Mouse (Mus musculus): ENCODE data around the gene Fbf1. TPM values are rescaled to one million over a fixed set of nuclear protein-coding genes. Genes with fewer than 3 reads are reported as not detected.
"Not testable (repeated sequence)": the region's sequence is repeated elsewhere in the genome, so short reads cannot be mapped to it uniquely, and the experiment has no call there.

Fbf1 gene
- polyA plus RNA-seq, 1 experiment from 2014 or later: 58.5 TPM

- peak; percentile 80 for ATAC-seq
- H3K36me3 ChIP-seq (ENCODE audit: poor library complexity, severe bottlenecking): no peaks in the 10 kb centered on the region
- no peak overlapping the region for H3K4me3 ChIP-seq
- H3K4me2 ChIP-seq: peak overlapping the region; percentile 33
- H3K27me3 ChIP-seq: peaks cover 17% of the 10 kb centered on the region
- peak overlapping the region; percentile 51 for H3K9ac ChIP-seq
- H3K9me3 ChIP-seq (replicated peaks): no peaks in the 10 kb centered on the region; the same call in 1 of the 2 replicates
- H3K4me1 ChIP-seq: peaks cover 37% of the 10 kb centered on the region
- 11% methylated on average over 11 of the region's 11 CpGs for WGBS
- H3K27ac ChIP-seq: peak overlapping the region; percentile 82
These were observed 66.0 kb downstream of the Fbf1 start for GRCm38 (mm10) chr11:116101931-116102381.

GRCm38 (mm10) chr11:116100839-116101238, 67.1 kb downstream of the Fbf1 start:
- Histone ChIP-seq H3K4me3 (no peak overlapping the region), H3K36me3 (ENCODE audit: poor library complexity, severe bottlenecking) (no peaks in the 10 kb centered on the region), H3K9ac (no peak overlapping the region), H3K4me1 (peaks cover 27% of the 10 kb centered on the region), H3K9me3 (replicated peaks) (no peaks in the 10 kb centered on the region; the same call in 1 of the 2 replicates), H3K27ac (peak overlapping the region; percentile 82; the same call in 1 of the 2 replicates), H3K27me3 (peaks cover 5% of the 10 kb centered on the region), H3K4me2 (no peak overlapping the region)
- 92% methylated on average over 7 of the region's 7 CpGs for WGBS
- no peak for ATAC-seq

- H3K27ac ChIP-seq: no peak overlapping the region
- ATAC-seq: no peak
- H3K4me1 ChIP-seq: peaks cover 27% of the 10 kb centered on the region
- 83% methylated on average over 6 of the region's 6 CpGs for WGBS
- H3K36me3 ChIP-seq (ENCODE audit: poor library complexity, severe bottlenecking): no peaks in the 10 kb centered on the region
- H3K4me2 ChIP-seq: no peak overlapping the region
- no peak overlapping the region for H3K4me3 ChIP-seq
- no peak overlapping the region for H3K9ac ChIP-seq
- no peaks in the 10 kb centered on the region; the same call in 1 of the 2 replicates for H3K9me3 ChIP-seq (replicated peaks)
- peaks cover under 1% of the 10 kb centered on the region for H3K27me3 ChIP-seq
These were observed 67.6 kb downstream of the Fbf1 start for GRCm38 (mm10) chr11:116100385-116100784.

DNA sequence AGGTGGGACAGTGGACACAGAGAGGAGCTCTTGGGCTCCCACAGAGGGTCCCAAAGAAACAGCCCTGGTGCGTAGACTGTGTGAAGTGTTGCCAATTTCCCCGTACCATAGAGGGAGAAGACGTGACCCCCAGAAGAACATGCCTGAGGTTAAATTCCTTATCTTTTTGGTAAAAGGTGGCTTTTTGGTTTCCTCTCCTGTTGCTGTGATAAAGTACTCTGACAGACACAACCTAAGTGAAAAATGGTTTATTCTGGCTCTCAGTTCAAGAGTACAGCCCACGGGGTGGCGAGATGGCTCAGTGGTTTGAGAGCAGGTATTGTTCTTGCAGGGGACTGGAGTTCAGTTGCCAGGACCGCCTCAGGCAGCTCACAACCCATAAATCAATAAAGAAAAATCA, 68.5 kb downstream of the Fbf1 start:
- Histone ChIP-seq H3K9me3 (replicated peaks) (no peaks in the 10 kb centered on the region; the same call in 1 of the 2 replicates), H3K9ac (no peak overlapping the region), H3K27me3 (no peaks in the 10 kb centered on the region), H3K4me1 (peaks cover 26% of the 10 kb centered on the region), H3K36me3 (ENCODE audit: poor library complexity, severe bottlenecking) (no peaks in the 10 kb centered on the region), H3K27ac (no peak overlapping the region), H3K4me3 (no peak overlapping the region), H3K4me2 (no peak overlapping the region)
- ATAC-seq: no peak
- 92% methylated on average over 6 of the region's 6 CpGs for WGBS

DNA sequence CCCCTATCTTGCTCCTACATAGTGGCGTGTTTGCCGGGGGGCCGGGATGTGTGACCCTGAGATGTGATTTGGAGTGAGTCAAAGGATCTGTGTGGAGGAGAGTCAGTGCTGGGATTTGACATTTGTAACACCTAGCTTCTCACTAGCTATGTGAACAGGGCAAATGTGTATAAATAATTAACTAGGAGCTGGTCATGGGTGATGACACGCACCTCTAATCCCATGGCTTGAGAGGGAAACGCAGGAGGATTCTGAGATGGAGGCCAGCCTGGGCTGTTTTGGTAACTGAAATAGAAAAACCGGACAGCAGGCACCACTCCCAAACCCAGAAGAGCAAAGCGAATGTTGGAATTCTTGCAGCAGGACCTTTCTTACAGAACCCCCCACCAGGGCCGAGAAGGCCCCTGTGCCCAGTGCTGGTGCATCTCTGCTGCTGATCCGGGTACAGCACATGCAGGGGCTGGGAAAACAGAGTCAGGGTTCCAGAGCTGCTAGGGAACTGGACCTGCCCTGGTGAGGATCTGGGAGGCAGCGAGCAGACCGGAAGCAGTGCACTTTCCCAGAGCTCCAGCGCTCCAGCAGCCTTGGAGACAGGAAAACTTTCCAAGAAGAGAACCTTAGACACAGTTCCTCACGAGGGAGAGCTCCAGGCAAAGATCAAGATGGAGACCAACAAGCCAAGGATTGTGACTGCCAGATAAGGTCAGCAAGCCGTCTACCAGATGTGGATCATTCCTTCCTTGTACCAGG, 69.1 kb downstream of the Fbf1 start:
- Histone ChIP-seq H3K9me3 (replicated peaks) (no peaks in the 10 kb centered on the region; the same call in 1 of the 2 replicates), H3K36me3 (ENCODE audit: poor library complexity, severe bottlenecking) (no peaks in the 10 kb centered on the region), H3K9ac (no peak overlapping the region; the same call in 1 of the 2 replicates), H3K27me3 (no peaks in the 10 kb centered on the region), H3K4me1 (peaks cover 20% of the 10 kb centered on the region), H3K4me2 (no peak overlapping the region), H3K27ac (no peak overlapping the region), H3K4me3 (no peak overlapping the region)
- 82% methylated on average over 14 of the region's 14 CpGs for WGBS
- no peak for ATAC-seq

GRCm38 (mm10) chr11:116096213-116097108, 71.5 kb downstream of the Fbf1 start:
- Histone ChIP-seq H3K4me3 (no peak overlapping the region), H3K27ac (no peak overlapping the region), H3K27me3 (no peaks in the 10 kb centered on the region), H3K4me1 (no peaks in the 10 kb centered on the region), H3K9me3 (replicated peaks) (no peaks in the 10 kb centered on the region; the same call in 1 of the 2 replicates), H3K9ac (no peak overlapping the region), H3K4me2 (no peak overlapping the region), H3K36me3 (ENCODE audit: poor library complexity, severe bottlenecking) (no peaks in the 10 kb centered on the region)
- 92% methylated on average over 5 of the region's 5 CpGs for WGBS
- no peak for ATAC-seq

- Histone ChIP-seq H3K9ac (no peak overlapping the region), H3K36me3 (ENCODE audit: poor library complexity, severe bottlenecking) (no peaks in the 10 kb centered on the region), H3K27ac (no peak overlapping the region), H3K4me3 (no peak overlapping the region), H3K4me1 (no peaks in the 10 kb centered on the region), H3K9me3 (replicated peaks) (no peaks in the 10 kb centered on the region; the same call in 1 of the 2 replicates), H3K4me2 (no peak overlapping the region), H3K27me3 (no peaks in the 10 kb centered on the region)
- 92% methylated on average over 3 of the region's 3 CpGs for WGBS
- ATAC-seq: no peak
These were observed 72.4 kb downstream of the Fbf1 start for GRCm38 (mm10) chr11:116095573-116095972.

- 74% methylated on average over 16 of the region's 16 CpGs for WGBS
These were observed 74.0 kb downstream of the Fbf1 start for GRCm38 (mm10) chr11:116093771-116094565.

DNA sequence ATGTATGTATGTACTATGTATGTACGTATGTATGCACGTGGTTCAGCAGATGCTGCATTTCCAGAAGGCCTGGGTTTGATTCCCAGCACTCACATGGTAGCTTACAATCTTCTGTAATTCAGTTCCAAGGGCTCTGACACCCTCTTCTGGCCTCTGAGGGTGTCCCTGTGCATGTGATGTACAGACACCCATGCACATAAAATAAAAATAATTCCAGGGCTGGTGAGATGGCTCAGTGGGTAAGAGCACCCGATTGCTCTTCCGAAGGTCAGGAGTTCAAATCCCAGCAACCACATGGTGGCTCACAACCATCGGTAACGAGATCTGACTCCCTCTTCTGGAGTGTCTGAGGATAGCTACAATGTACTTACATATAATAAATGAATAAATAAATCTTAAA, 75.0 kb downstream of the Fbf1 start:
- H3K4me3 ChIP-seq; H3K36me3 ChIP-seq (ENCODE audit: poor library complexity, severe bottlenecking); H3K9me3 ChIP-seq (replicated peaks); H3K27me3 ChIP-seq; H3K4me1 ChIP-seq; ATAC-seq; H3K9ac ChIP-seq; H3K4me2 ChIP-seq; H3K27ac ChIP-seq: not testable (repeated sequence)
- 94% methylated on average over 6 of the region's 6 CpGs for WGBS

More at GRCm38 (mm10) chr11:116093771-116094565, 74.0 kb downstream of the Fbf1 start:
- Histone ChIP-seq H3K27me3 (no peaks in the 10 kb centered on the region), H3K4me3 (no peak overlapping the region), H3K9me3 (replicated peaks) (no peaks in the 10 kb centered on the region; the same call in 1 of the 2 replicates), H3K27ac (no peak overlapping the region), H3K36me3 (ENCODE audit: poor library complexity, severe bottlenecking) (no peaks in the 10 kb centered on the region), H3K4me1 (no peaks in the 10 kb centered on the region), H3K4me2 (no peak overlapping the region), H3K9ac (no peak overlapping the region)
- ATAC-seq: no peak

Measured in forebrain, embryonic 13.5 days (tissue).